Mouse (Mus musculus) c-Kit-positive CD71-positive TER-119-negative erythroid progenitor cells, embryonic 14.5 days (primary cell): ENCODE measurements around the gene Hexdc.
A peak's percentile ranks its signal among the peaks of the same experiment; 100 is the strongest.

Source experiments
- DNase-seq: peaks from one replicate; pipeline ENCODE4 v3.0.0-alpha.2; 2013; ENCODE audit warnings: low read depth

Hexdc gene

DNA sequence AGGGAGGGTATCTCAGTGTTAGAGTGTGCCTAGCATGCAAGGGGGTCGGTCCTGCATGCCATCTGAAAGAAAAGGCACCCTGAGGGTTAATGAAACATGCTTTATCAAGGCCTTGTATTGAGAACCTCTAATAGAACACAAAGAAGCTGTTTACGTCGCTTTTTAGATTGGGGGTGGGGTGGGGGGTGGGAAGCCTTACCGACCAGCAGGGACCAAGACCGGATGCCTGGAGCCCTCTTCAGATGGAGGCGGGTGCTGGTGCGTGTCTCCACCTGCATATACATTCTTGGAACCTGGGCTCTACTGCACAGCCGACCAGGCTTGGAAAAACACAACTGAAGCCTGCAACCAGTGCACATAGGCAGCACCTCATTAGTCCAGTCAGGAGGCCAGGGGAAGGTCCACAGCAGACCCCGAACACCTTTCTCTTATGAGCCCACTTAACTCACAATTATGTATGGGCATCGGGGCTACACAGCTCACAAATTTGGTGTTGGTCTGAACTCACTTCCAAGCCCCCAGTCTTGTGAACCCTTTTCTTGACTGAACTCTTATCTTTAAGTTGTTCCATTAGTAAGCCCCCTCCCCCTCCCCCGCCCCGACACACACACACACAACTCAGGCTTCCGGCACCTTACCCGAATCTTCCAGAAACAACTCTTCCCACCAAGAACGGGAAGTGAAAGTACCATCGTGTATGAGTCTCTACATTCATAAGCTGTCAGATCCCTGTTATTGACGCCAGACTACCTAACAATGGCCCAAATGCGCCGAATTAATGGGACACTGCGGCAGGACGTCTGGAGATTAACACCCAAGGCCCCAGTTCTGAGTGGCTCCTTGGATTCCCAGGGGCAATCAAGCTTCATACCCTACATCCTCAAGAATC is 24.1 kb downstream of the Hexdc start:
- DNase-seq, result no peak

DNA sequence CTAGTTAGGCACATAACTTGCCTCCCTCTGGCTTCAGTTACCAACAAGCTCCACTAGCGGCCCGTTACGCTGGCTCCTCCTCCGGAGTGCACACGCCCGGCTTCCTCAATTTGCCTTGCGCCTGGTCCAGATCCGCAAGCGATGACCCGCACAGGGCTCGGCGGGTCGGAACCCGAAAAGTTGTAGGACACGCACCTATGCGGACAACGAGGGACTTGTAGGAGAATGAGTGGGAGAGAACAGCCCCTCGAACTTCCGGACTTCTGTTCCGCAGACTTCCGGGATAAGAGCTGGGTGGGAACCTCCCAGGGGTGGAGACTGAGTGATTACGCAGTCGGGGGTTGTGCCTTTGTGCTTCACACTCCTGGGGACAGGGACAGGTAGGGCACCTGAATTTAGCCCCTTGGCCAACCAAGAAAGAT is 24.8 kb downstream of the Hexdc start, which contains the start of gene Cybc1:
Cybc1 (minus strand) TSS at position 305 of the 422 bp plus-strand sequence.
- DNase-seq, result peak; percentile 73

DNA sequence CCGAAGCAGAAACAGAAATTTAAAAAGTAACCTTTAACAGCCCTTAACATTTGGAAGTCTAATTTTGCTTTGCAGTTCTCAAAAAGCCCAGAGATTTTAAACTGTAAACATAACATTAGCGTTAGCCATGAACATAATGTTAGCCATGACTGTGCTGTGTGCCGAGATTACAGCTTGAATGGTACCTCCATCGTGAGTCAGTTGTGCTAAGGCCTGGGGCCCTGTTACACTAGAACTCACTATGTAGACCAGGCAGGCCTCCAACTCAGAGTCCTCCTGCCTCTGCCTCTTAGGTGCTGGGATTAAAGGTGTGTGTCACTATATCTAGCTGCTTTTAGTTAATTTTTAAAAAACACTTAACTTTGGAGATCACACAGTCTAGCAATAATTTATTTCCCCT is 27.0 kb downstream of the Hexdc start:
- DNase-seq, result no peak

DNA sequence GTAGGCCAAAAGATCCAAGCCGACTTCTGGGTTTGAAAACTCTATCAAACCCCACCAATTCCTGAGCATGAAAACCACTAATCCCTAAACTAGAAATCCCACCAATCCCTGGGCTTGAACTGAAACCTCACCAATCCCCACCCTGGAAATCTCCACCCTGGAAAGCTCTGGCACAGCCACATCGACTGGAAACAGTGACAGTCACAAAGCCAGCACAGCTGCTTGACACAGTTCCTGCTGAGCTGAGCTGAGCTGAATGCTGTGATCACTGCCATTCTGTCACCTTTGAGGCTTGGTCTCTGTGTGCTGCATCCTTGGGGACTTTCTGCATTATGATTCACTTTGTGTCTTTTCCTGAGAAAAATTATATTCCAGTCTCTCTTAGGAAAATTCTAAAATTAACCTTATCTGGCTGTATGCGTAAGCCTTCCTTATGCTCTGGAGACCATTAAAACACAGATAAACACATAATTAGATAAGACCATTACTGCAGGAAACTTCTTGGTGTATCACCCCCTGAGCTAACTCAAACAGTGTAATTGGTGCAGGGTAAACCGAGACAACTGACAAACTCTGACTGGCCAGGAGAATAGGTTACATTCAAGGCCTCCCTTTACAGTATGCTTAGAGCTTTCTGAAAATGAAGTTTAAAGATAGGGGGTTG is 27.5 kb downstream of the Hexdc start:
- DNase-seq, result peak; percentile 21

DNA sequence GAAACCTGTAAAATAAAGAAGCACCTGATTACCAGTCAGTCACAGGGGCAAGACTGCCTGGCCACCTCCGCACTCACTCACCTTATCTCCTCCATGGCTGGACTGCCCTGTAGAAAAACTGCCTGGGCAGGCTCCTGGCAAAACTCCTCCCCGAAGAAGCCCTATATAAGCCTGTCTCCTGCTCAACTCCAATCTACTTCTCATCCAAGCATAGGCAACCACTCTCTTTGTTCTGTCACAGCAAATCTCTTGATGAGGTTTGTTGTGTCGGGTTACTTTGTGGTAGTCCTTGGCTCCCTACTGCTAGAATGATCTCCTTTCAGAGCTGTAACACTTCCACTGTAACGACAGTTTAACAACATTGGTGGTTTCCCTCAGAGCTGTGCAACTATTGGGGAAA is 28.5 kb downstream of the Hexdc start:
- no peak for DNase-seq

DNA sequence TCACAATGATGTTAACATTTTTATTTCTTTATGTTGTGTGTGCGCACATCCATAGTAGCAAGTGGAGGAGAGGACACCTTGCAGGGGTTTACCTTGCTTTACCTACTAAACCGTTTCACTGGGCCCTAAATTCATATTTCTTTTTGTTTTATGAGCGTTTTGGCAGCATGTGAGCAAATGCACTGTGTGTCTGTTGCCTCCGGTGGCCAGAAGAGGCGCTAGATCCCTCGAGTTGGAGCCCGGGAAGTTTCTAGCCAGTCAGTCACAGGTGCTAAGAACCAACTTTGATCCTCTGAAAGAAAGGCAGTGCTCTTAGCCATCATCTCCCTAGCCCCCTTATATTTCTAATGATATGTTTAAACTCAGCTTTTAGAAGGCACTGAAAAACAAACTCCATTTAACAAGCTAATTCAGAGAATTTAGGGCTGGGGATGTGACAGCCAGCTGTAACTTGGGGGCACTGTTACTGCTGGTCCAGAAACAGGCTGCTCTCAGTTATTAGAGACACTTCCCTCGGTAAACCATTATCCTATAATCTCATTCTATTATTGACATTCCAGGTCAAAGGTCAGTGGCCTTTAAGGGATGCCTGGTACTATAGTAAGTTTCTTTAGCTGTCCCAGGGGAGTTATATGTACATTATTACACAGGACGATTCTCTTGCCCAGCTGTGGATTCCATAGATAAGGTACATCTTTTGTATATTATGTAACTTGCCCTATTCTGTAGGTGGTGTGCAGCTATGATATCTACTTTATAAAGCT is 31.4 kb downstream of the Hexdc start:
- DNase-seq, result peak; percentile 67

DNA sequence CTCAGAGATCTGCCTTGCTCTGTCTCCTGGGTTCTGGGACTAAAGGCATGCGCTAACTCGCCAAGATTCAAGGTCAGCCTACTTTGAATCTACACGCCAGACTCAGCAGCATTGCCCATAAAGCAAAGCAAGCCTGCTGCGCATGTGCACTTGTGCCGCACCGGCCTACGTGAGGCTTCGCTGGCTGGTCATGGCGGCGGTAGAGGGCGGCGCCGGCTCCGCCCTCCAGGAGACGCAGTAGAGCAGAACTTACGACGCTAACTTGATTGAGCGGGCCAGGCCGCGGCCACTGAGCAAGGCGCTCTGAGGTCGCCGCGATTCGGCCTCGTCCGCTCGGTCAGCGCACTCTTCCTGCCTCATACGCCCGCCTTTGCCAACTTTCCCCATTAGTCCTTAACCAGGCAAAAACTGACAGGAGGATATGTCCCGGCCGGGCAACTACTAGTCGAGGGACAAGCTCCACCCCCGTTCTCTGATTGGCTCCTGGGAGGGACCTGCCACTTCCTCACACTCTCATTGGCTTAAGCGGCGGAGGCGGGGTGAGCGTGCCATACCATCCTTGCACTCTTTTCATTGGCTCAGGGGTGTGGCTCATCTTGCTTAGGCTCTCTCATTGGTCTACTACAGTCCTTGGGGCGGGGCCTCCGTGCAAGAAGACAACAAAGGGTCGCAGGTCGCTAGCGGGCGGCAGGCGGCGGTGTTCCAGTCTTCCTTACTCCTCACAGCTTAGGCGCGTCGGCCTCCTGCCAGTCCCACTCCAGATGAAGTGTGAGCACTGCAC is 32.5 kb downstream of the Hexdc start, which contains the start of gene Narf:
Narf (plus strand) TSS at position 690 of the 781 bp plus-strand sequence.
- peak; percentile 100 for DNase-seq

DNA sequence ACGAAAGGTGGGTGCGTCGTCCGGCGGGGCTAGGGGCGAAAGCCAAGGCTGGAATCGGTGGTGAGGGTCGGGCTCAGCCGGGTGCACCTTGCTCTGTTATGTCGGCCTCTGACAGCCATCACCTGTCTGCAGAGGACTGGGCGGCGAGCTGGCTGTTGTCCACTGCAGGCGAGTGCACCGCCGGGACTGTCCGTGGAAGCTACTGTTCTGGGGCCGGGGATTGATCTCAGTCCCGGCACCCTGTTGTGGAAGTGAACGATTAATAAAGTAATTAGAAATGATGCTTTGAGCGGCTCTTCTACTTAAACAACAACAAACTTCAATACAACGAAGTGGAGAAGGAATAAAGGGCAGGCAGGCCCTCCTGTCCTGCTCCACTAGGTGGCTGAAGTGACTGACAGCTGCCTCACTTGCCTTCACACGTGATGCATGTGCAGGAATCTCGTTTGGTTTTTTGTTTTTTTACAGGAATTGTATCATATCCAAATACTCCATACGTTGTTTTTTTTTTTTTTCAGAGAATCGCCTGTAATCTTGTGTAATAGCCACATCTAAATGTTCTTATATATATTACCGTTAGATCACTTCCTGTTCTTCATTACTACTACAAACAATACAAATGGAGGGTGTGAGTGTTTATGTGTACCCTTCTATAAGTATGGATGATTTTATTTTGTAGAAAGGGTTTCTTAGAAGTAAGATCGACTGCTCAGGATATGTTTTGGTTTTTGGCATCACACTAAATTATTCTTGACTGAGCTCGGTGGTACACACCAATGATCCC is 33.3 kb downstream of the Hexdc start:
- peak; percentile 69 for DNase-seq

DNA sequence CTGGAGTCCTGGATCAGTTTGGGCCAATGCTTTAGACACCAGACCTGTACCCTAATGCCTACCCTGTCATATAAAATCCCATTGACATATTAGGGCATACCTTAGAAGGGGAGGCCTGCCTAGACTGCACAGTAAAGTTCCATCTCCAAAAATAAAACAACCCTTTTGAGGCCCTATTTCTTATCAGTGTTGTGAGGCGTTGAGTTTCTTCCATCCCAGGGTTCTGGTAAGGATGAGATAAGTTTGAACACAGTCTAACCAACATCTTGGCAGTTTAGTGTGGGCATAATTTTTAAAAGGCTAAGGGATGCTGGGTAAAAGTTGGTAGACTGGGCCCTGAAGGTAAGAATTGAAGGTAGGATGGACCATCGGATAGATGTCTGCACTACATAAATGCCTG is 35.4 kb downstream of the Hexdc start:
- peak; percentile 67 for DNase-seq

DNA sequence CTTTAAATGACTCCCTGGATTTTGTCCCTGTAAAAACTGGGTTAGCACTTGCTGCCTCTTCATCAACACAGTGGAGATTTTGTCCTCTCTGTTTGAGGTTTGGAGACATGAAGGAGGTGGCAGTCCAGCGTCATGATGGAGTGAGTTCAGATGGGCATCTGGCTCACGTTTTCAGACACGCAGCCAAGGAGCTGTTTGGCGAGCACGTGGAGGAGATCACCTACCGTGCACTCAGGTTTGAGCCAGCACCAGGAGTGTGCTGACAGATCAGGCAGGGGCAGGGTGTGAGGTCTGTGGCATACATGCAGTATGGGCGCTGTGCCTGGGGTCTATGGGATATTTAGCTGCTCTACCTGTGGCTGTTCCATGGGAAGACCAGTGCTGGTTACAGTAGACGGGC is 46.0 kb downstream of the Hexdc start:
- no peak for DNase-seq

DNA sequence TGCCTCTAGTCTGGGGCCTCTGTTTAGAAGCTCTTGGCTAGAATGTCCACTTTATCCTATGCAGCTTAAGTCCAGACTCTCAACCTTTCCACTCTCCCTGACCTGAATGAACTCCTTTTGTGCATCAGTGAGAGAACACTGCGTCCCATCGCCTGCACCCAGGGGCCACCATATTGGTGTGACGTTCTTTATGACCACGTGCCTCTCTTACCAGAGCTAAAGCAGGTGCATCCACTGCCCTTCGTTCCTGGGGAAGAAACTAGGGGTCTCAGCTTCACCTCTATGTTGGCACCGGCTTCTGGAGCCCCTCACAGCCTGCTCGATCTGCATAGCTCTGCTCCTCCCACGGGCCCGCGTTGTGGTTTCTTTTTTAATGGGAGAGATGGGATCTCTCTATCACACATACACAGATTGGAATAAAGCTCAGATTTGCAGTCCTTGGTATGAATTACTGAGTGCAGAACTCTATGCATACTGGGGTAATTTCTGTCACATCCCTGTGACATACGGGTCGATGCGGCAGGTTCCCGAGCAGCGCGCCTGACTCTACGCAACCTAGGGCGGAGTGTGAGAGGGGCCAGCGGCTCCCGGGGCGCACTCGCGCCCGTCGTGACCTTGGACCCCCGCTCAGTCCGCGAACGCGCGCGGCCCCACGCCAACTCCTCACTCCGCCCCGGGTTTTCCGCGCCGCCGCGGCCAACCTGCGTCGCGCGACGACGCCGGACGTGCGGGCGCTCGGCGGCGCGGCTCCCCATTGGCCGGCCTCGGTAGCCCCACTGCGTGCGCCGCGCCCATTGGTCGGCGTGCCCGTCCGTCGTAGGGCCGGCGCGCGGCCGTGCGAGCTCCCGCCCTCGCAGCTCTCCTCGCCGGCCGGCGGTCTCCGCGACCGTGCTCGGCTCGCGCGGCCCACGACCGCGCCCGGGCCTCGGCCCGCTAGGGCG is 55.2 kb downstream of the Hexdc start, which contains the start of gene Foxk2:
Foxk2 (plus strand) TSS at position 831 of the 941 bp plus-strand sequence.
- peak; percentile 76 for DNase-seq

DNA sequence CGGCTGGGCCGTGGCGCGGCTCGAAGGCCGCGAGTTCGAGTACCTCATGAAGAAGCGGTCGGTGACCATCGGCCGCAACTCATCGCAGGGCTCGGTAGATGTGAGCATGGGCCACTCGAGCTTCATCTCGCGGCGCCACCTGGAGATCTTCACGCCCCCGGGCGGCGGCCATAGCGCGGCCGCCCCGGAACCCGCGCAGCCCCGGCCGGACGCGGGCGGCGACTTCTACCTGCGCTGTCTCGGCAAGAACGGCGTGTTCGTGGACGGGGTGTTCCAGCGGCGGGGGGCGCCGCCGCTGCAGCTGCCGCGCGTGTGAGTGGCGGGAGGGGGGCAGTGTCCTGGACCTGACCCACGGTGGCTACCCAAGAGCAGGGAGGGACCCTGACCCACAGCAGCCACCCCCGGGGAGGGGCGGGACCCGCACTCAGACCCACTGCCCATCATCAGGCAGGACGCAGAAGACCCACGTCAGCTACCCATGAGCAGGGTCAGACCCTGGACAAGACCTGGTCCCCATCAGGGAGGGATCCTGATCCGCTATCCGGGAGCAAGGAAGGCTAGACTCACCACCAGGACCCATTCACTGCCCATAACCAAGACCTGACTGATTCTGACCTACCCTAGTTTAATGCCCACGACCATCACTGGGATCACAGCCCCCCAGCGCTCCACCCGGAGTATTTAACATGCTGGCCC is 56.1 kb downstream of the Hexdc start:
- no peak for DNase-seq

DNA sequence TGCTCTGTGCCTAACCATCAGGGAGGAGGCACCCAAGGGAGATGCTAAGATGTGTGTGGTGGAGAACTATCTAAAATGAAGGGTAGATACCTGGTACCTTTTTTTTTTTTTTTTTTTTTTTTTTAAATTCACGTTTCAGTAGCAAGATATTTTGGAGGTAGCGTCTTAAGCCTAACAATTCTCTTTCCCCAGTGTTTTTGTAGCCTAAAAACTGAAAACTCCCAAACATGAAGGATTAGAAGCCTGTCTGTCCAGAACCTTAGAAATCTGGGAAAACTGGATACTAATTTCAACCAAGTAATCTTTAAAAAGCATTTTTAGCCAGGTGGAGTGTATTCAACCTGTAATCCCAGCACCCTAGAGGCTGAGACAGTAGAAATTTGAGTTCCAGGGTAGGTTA is 56.8 kb downstream of the Hexdc start:
- DNase-seq, result no peak
